Mouse (Mus musculus) kidney, adult 10 weeks (tissue): ENCODE results near the gene Acsl4. TPM values are rescaled to one million over a fixed set of nuclear protein-coding genes. Genes with fewer than 3 reads are reported as not detected.

Experiments
- polyA plus RNA-seq: library from polyadenylated mRNA; stranded (reverse); fragments of 350-450 nt; fragmentation: Illumina TruSeq; extraction: RNeasy Lipid Tissue Mini Kit (QIAGEN cat#74804); gene quantifications from one replicate; pipeline ENCODE4 v1.2.3, GENCODE M21; 2014; ENCODE audit warnings: low read depth, low replicate concordance

Acsl4 gene
- polyA plus RNA-seq = 109 TPM

GRCm38 (mm10) chrX:142390247-142390908, at the start of gene Acsl4:
TSS of gene Acsl4 (minus strand) at chrX:142390535.

DNA sequence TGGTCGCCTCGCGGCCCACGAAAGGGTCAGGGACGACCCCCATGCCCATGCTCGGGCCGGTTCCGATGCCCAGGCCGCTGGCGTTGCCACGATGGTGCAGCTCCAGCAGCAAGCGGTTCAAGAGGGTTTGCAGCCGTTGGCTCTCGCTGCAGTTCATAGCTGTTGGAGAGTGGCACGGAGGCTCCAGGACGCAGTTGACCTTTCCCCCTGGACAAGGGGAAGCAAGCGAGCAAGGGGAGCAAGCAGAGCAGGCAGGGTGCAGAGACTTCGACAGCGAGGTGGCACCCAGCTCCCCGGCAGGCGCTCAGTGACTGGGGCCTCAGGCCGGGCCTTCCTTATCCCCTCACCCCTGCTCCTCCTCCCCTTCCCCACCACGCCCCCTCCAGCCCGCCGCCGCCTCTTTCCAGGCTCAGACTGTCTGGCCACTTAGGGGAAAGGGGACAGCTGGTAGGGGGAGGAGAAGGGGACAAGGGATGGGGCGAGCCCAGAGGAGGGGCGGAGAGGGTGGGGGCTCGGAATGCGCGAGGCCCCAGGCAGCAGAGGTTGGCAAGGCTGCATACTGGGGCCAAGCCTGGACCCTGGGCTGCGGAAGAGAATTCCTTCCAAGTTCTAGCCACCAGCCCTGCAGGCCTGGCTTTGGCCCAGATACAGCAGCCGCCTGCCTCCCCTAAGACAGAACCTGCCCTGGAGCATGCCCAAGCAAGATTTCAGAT, 84.3 kb downstream of the Acsl4 start, which contains the start of gene Kcne1l:
Kcne1l (minus strand) TSS at position 426 of the 713 bp plus-strand sequence.

Other genes with a start within 250 kb of the Acsl4 start
- gene Gucy2f, start 193.6 kb downstream of the Acsl4 start, polyA plus RNA-seq = 0.24 TPM
- 239 TPM for gene Nxt2, start 163.8 kb downstream of the Acsl4 start, polyA plus RNA-seq
- gene Kcne1l, start 84.2 kb downstream of the Acsl4 start, polyA plus RNA-seq = 0.57 TPM